Mouse (Mus musculus) neural tube, embryonic 12.5 days (tissue): ENCODE results near the gene Bbs5. TPM values are rescaled to one million over a fixed set of nuclear protein-coding genes. Genes with fewer than 3 reads are reported as not detected.
"Not testable (repeated sequence)": the region's sequence is repeated elsewhere in the genome, so short reads cannot be mapped to it uniquely, and the experiment has no call there.

ENCODE experiments used
- ATAC-seq: fragments of 200-750 bp; cut with Nextera tagmentation; 2 replicates; pipeline ENCODE4 v1.8.0; 2017; ENCODE audit warnings: low read depth, mild to moderate bottlenecking, moderate TSS enrichment, moderate library complexity; ENCODE audit not compliant: low FRiP score
- H3K27ac ChIP-seq: fragments of 300-500 bp; sonication (generic); 2 replicates; pipeline ENCODE4 v1.5.1; 2016
- H3K27me3 ChIP-seq: fragments of 300-500 bp; sonication (generic); replicated peaks from 2 replicates; pipeline ENCODE4 v1.6.1; 2016; ENCODE audit warnings: mild to moderate bottlenecking
- H3K36me3 ChIP-seq: fragments of 300-500 bp; sonication (generic); 2 replicates; pipeline ENCODE4 v1.6.1; 2016; ENCODE audit warnings: mild to moderate bottlenecking
- H3K4me1 ChIP-seq: fragments of 300-500 bp; sonication (generic); 2 replicates; pipeline ENCODE4 v1.6.1; 2016
- H3K4me2 ChIP-seq: fragments of 300-500 bp; sonication (generic); replicated peaks from 2 replicates; pipeline ENCODE4 v1.6.1; 2016; ENCODE audit warnings: mild to moderate bottlenecking
- H3K4me3 ChIP-seq: fragments of 300-500 bp; sonication (generic); 2 replicates; pipeline ENCODE4 v1.5.1; 2016
- H3K9ac ChIP-seq: fragments of 300-500 bp; sonication (generic); 2 replicates; pipeline ENCODE4 v1.6.1; 2016; ENCODE audit warnings: mild to moderate bottlenecking
- H3K9me3 ChIP-seq: fragments of 300-500 bp; sonication (generic); 2 replicates; pipeline ENCODE4 v1.6.1; 2016; ENCODE audit warnings: mild to moderate bottlenecking
- WGBS: fragments of 180-500 bp; shearing (Covaris S2); methylation state at CpG from one replicate; pipeline ENCODE4 v1.1.7; 2016; 5-methylcytosine and 5-hydroxymethylcytosine counted together
- polyA plus RNA-seq: library from polyadenylated mRNA; unstranded; fragments of >200 nt; fragmentation: Nextera tagmentation; extraction: Ambion mirVana; gene quantifications from 2 replicates; pipeline ENCODE4 v1.2.1, GENCODE M21; 2016

The Bbs5 gene
- polyA plus RNA-seq, 1 experiment from 2014 or later: 24.0 TPM

GRCm38 (mm10) chr2:69675266-69675665, 28.3 kb downstream of the Bbs5 start:
- no peaks in the 10 kb centered on the region for H3K4me1 ChIP-seq
- H3K4me2 ChIP-seq: no peak overlapping the region
- H3K9me3 ChIP-seq: no peaks in the 10 kb centered on the region
- no peak overlapping the region for H3K27ac ChIP-seq
- H3K4me3 ChIP-seq: no peak overlapping the region
- ATAC-seq: no peak
- 76% methylated on average over 9 of the region's 9 CpGs for WGBS
- H3K27me3 ChIP-seq: no peaks in the 10 kb centered on the region
- 0 out of 2 replicates have a peak, but pooled peaks cover 3% of the 10 kb centered on the region for H3K36me3 ChIP-seq
- no peak overlapping the region for H3K9ac ChIP-seq

GRCm38 (mm10) chr2:69676713-69677112, 29.7 kb downstream of the Bbs5 start:
- H3K4me2 ChIP-seq: no peak overlapping the region
- H3K27ac ChIP-seq: no peak overlapping the region

GRCm38 (mm10) chr2:69677215-69677614, 30.2 kb downstream of the Bbs5 start:
- whole genome bisulfite sequencing: 84% methylated on average over 2 of the region's 2 CpGs

More at GRCm38 (mm10) chr2:69676713-69677112, 29.7 kb downstream of the Bbs5 start:
- Histone ChIP-seq H3K4me1 (no peaks in the 10 kb centered on the region), H3K36me3 (0 out of 2 replicates have a peak, but pooled peaks cover 3% of the 10 kb centered on the region), H3K27me3 (no peaks in the 10 kb centered on the region), H3K4me3 (no peak overlapping the region), H3K9me3 (no peaks in the 10 kb centered on the region), H3K9ac (no peak overlapping the region)
- WGBS: 68% methylated on average over 2 of the region's 2 CpGs
- ATAC-seq: no peak

GRCm38 (mm10) chr2:69679990-69680389, 33.0 kb downstream of the Bbs5 start:
- Histone ChIP-seq H3K36me3 (0 out of 2 replicates have a peak, but pooled peaks cover 3% of the 10 kb centered on the region), H3K4me1 (no peaks in the 10 kb centered on the region), H3K9me3 (no peaks in the 10 kb centered on the region), H3K4me3 (no peak overlapping the region), H3K27ac (no peak overlapping the region), H3K27me3 (no peaks in the 10 kb centered on the region), H3K4me2 (no peak overlapping the region), H3K9ac (no peak overlapping the region)
- no peak for ATAC-seq
- 60% methylated on average over 6 of the region's 6 CpGs for WGBS

More at GRCm38 (mm10) chr2:69677215-69677614, 30.2 kb downstream of the Bbs5 start:
- ATAC-seq, H3K4me2 ChIP-seq, H3K27ac ChIP-seq, H3K36me3 ChIP-seq, H3K9ac ChIP-seq, H3K27me3 ChIP-seq, H3K4me3 ChIP-seq, H3K4me1 ChIP-seq, H3K9me3 ChIP-seq: not testable (repeated sequence)

GRCm38 (mm10) chr2:69681931-69682330, 35.0 kb downstream of the Bbs5 start:
- no peak for ATAC-seq
- Histone ChIP-seq H3K9ac (no peak overlapping the region), H3K27me3 (no peaks in the 10 kb centered on the region), H3K27ac (no peak overlapping the region), H3K4me1 (no peaks in the 10 kb centered on the region), H3K4me2 (no peak overlapping the region), H3K4me3 (no peak overlapping the region), H3K36me3 (peaks cover 15% of the 10 kb centered on the region), H3K9me3 (no peaks in the 10 kb centered on the region)
- 88% methylated on average over 4 of the region's 4 CpGs for WGBS

- Histone ChIP-seq H3K4me3 (no peak overlapping the region), H3K27me3 (no peaks in the 10 kb centered on the region), H3K27ac (no peak overlapping the region), H3K4me2 (peak overlapping the region; percentile 25; the same call in 1 of the 2 replicates), H3K9ac (no peak overlapping the region), H3K36me3 (peaks cover 24% of the 10 kb centered on the region), H3K9me3 (no peaks in the 10 kb centered on the region), H3K4me1 (no peaks in the 10 kb centered on the region)
- peak; percentile 76 for ATAC-seq
- 25% methylated on average over 13 of the region's 13 CpGs for WGBS
These were observed 36.2 kb downstream of the Bbs5 start for GRCm38 (mm10) chr2:69683036-69683805.

- 92% methylated on average over 3 of the region's 3 CpGs for WGBS
- H3K27ac ChIP-seq: no peak overlapping the region
- H3K9ac ChIP-seq: no peak overlapping the region
- H3K27me3 ChIP-seq: no peaks in the 10 kb centered on the region
- peaks cover 30% of the 10 kb centered on the region for H3K36me3 ChIP-seq
- ATAC-seq: no peak
- no peak overlapping the region for H3K4me3 ChIP-seq
- no peak overlapping the region for H3K4me2 ChIP-seq
- H3K9me3 ChIP-seq: no peaks in the 10 kb centered on the region
- no peaks in the 10 kb centered on the region for H3K4me1 ChIP-seq
These were observed 37.5 kb downstream of the Bbs5 start for GRCm38 (mm10) chr2:69684488-69684887.

- Histone ChIP-seq H3K9me3 (no peaks in the 10 kb centered on the region), H3K9ac (no peak overlapping the region), H3K27me3 (no peaks in the 10 kb centered on the region), H3K4me2 (no peak overlapping the region), H3K27ac (no peak overlapping the region), H3K4me3 (no peak overlapping the region), H3K36me3 (peaks cover 66% of the 10 kb centered on the region), H3K4me1 (no peaks in the 10 kb centered on the region)
- ATAC-seq: no peak
- 95% methylated on average over 3 of the region's 3 CpGs for WGBS
These were observed 43.2 kb downstream of the Bbs5 start for GRCm38 (mm10) chr2:69690214-69690613.

- no peaks in the 10 kb centered on the region for H3K27me3 ChIP-seq
- 93% methylated on average over 6 of the region's 6 CpGs for WGBS
- H3K4me3 ChIP-seq: no peak overlapping the region
- no peak overlapping the region for H3K9ac ChIP-seq
- no peak for ATAC-seq
- H3K9me3 ChIP-seq: no peaks in the 10 kb centered on the region
- peaks cover 62% of the 10 kb centered on the region for H3K36me3 ChIP-seq
- no peak overlapping the region for H3K4me2 ChIP-seq
- H3K27ac ChIP-seq: no peak overlapping the region
- H3K4me1 ChIP-seq: no peaks in the 10 kb centered on the region
These were observed 43.9 kb downstream of the Bbs5 start for GRCm38 (mm10) chr2:69690843-69691242.

- H3K4me3 ChIP-seq: no peak overlapping the region
- H3K9me3 ChIP-seq: no peaks in the 10 kb centered on the region
- 91% methylated on average over 11 of the region's 11 CpGs for WGBS
- no peaks in the 10 kb centered on the region for H3K27me3 ChIP-seq
- H3K4me1 ChIP-seq: no peaks in the 10 kb centered on the region
- no peak for ATAC-seq
- no peak overlapping the region for H3K9ac ChIP-seq
- no peak overlapping the region for H3K27ac ChIP-seq
- H3K36me3 ChIP-seq: peaks cover 57% of the 10 kb centered on the region
- no peak overlapping the region for H3K4me2 ChIP-seq
These were observed 46.5 kb downstream of the Bbs5 start for GRCm38 (mm10) chr2:69693501-69693900.

- 97% methylated on average over 8 of the region's 8 CpGs for WGBS
- Histone ChIP-seq H3K4me2 (no peak overlapping the region), H3K27me3 (no peaks in the 10 kb centered on the region), H3K27ac (no peak overlapping the region), H3K9me3 (no peaks in the 10 kb centered on the region), H3K4me1 (no peaks in the 10 kb centered on the region), H3K36me3 (peaks cover 52% of the 10 kb centered on the region), H3K9ac (no peak overlapping the region), H3K4me3 (no peak overlapping the region)
- ATAC-seq: no peak
These were observed 53.5 kb downstream of the Bbs5 start for GRCm38 (mm10) chr2:69700446-69700845.

GRCm38 (mm10) chr2:69712171-69712570, 65.2 kb downstream of the Bbs5 start:
- H3K9ac ChIP-seq: no peak overlapping the region
- no peak overlapping the region for H3K4me2 ChIP-seq
- no peak for ATAC-seq
- peaks cover 7% of the 10 kb centered on the region for H3K36me3 ChIP-seq
- H3K4me1 ChIP-seq: no peaks in the 10 kb centered on the region
- no peak overlapping the region for H3K4me3 ChIP-seq
- H3K27me3 ChIP-seq: no peaks in the 10 kb centered on the region
- no peaks in the 10 kb centered on the region for H3K9me3 ChIP-seq
- 90% methylated on average over 14 of the region's 14 CpGs for WGBS
- no peak overlapping the region for H3K27ac ChIP-seq
